Mouse (Mus musculus): ENCODE measurements around the gene Olfr846. TPM values are rescaled to one million over a fixed set of nuclear protein-coding genes. Genes with fewer than 3 reads are reported as not detected.

Gene Olfr846
- not detected for total RNA-seq (2021)
- long read RNA-seq, experiment 1, result 0 reads
- long read RNA-seq, experiment 2, result 0 reads

DNA sequence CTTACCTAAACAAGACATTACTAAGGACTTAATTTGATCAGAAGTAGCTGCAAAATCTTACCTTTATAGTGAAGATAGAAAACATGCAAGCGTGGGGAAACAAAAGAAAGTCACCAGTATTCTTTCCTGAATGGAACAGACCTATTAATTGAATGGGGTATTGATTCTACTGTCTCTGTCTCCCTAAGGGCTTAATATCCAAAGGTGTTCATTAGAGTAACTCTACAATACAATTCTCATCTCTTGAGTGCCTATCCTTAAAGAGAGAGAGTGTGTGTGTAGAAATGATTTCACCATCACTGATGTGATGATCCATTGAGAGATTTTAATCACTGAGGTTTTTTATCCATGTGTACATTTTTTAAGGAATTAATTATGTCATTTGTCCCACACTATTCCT lies at the start of gene Olfr846:
Gene Olfr846, minus strand, starts transcription at position 101 of the 400 bp plus-strand sequence.
- no peak for DNase-seq
- intact Hi-C loops (cut with DNase I), result no loop called here

DNA sequence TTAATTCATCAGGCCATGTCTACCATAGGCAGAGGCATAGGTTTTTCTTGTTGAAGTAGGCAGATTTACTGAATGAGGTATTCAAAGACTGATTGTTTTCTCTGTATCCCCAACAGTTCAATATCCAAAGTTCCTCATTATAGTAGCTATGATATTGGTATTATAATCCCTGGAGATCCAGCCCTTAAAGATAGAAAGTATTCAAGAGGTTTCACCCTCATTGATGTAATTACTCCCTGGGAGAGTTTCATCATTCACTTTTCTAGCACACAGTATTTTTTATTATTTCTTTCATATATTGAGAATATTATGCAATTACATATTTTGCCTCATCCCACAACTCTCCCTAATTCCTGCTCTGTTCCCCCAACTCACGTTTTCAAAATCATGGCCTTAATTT lies 14.8 kb upstream of the Olfr846 start, which contains the start of gene Olfr847:
Gene Olfr847, minus strand, starts transcription at position 101 of the 400 bp plus-strand sequence.
- DNase-seq, result no peak
- intact Hi-C loops (cut with DNase I), result no loop called here

DNA sequence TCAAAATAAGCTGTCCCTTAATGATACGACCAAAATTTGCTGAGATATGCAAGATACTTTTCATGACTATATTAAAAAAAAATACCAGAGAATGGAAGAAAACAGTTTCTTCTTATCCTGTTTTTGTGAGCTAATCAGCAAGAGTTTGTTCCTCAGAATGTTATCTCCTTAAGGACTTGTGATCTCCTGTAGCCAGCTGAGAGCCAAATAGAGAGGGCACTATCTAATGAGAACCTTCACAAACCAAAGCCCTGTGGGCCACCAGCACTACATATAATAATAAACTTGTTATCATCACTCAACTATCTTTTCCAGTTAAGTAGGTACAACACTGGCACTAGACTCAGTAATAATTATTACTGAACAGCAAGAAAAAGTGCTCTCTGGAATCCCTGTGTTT lies 27.6 kb downstream of the Olfr846 start, which contains the start of gene Olfr845:
Gene Olfr845, plus strand, starts transcription at position 301 of the 400 bp plus-strand sequence.
- no peak for DNase-seq
- intact Hi-C loops (cut with DNase I), result no loop called here

DNA sequence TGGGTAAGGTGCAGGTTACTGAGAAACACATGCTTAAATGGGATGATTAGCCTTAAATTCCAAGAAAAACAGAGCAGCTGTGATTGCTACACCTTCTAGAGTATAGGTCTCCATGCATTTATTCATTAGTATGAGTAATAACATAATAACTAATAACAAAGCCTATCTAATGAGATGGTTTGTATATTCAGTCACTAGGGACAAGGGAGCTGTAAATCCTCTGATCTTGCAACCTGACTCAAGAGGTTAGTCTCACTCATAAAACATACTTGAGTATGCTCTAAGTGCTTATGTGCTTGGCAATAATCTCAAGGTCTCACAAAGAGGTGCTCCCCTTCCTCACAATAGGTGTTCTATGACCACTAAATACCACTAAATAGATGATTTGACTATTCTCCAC lies 47.8 kb downstream of the Olfr846 start, which contains the start of gene Olfr844:
Gene Olfr844, plus strand, starts transcription at position 301 of the 400 bp plus-strand sequence.
- intact Hi-C loops (cut with DNase I), result no loop called here

More for the DNA sequence above, 47.8 kb downstream of the Olfr846 start, which contains the start of gene Olfr844:
- no peak for DNase-seq

Other genes starting within 250 kb of the Olfr846 start
- not detected for gene Olfr836, start 243.6 kb downstream of the Olfr846 start, total RNA-seq (2021)
- gene Olfr837, start 227.7 kb downstream of the Olfr846 start, total RNA-seq (2021), result not detected
- not detected for gene Olfr839-ps1, start 186.7 kb downstream of the Olfr846 start, total RNA-seq (2021)
- gene Olfr843, start 112.0 kb downstream of the Olfr846 start, total RNA-seq (2021), result not detected
- not detected for gene Olfr844, start 47.7 kb downstream of the Olfr846 start, total RNA-seq (2021)
- gene Olfr845, start 27.5 kb downstream of the Olfr846 start, total RNA-seq (2021), result not detected
- gene Olfr847, start 14.7 kb upstream of the Olfr846 start, total RNA-seq (2021), result not detected
- gene Olfr849, start 76.3 kb upstream of the Olfr846 start, total RNA-seq (2021), result not detected
- gene Olfr850, start 114.2 kb upstream of the Olfr846 start, total RNA-seq (2021), result not detected
- not detected for gene Olfr851, start 129.3 kb upstream of the Olfr846 start, total RNA-seq (2021)
- not detected for gene Olfr853, start 177.1 kb upstream of the Olfr846 start, total RNA-seq (2021)
- gene Olfr854, start 203.4 kb upstream of the Olfr846 start, total RNA-seq (2021), result not detected
- not detected for gene Olfr855, start 218.6 kb upstream of the Olfr846 start, total RNA-seq (2021)